Mouse (Mus musculus): Measurements from ENCODE around the gene Tcirg1. TPM values are rescaled to one million over a fixed set of nuclear protein-coding genes. Genes with fewer than 3 reads are reported as not detected.

Tcirg1 gene
- polyA plus RNA-seq, 1 experiment from 2014 or later: 52.9 TPM

GRCm38 (mm10) chr19:3846676-3847604 is 60.0 kb downstream of the Tcirg1 start:
- no peak overlapping the region for H3K4me3 ChIP-seq
- H3K9me3 ChIP-seq: no peaks in the 10 kb centered on the region
- no peak overlapping the region for H3K4me2 ChIP-seq (replicated peaks)
- WGBS: 81% methylated on average over 10 of the region's 10 CpGs
- no peak overlapping the region for H3K27ac ChIP-seq
- H3K9ac ChIP-seq: no peak overlapping the region
- ATAC-seq (ENCODE audit: low FRiP score, low read depth): no peak
- H3K27me3 ChIP-seq: peaks cover 4% of the 10 kb centered on the region; the same call in 1 of the 2 replicates
- H3K4me1 ChIP-seq: peaks cover 10% of the 10 kb centered on the region
- H3K36me3 ChIP-seq: no peaks in the 10 kb centered on the region

Other genes with a start within 250 kb of the Tcirg1 start
- gene Lrp5, start 220.6 kb downstream of the Tcirg1 start, polyA plus RNA-seq (2015; fragmentation: Nextera tagmentation; extraction: Ambion mirVana): 7.1 and 7.7 TPM in 2 replicates
- 50.3 and 54.4 TPM in 2 replicates for gene 1810055G02Rik, start 198.8 kb downstream of the Tcirg1 start, polyA plus RNA-seq (2015; fragmentation: Nextera tagmentation; extraction: Ambion mirVana)
- gene Kmt5b, start 139.7 kb downstream of the Tcirg1 start, polyA plus RNA-seq (2015; fragmentation: Nextera tagmentation; extraction: Ambion mirVana): 30.4 and 31.2 TPM in 2 replicates
- gene Chka, start 55.4 kb downstream of the Tcirg1 start, polyA plus RNA-seq (2015; fragmentation: Nextera tagmentation; extraction: Ambion mirVana): 46.0 and 47.8 TPM in 2 replicates
- 259 and 267 TPM in 2 replicates for gene Ndufs8, start 5.6 kb upstream of the Tcirg1 start, polyA plus RNA-seq (2015; fragmentation: Nextera tagmentation; extraction: Ambion mirVana)
- 1.1 and 1.3 TPM in 2 replicates for gene Aldh3b1, start 22.7 kb upstream of the Tcirg1 start, polyA plus RNA-seq (2015; fragmentation: Nextera tagmentation; extraction: Ambion mirVana)
- 14.2 and 15.0 TPM in 2 replicates for gene Unc93b1, start 28.1 kb upstream of the Tcirg1 start, polyA plus RNA-seq (2015; fragmentation: Nextera tagmentation; extraction: Ambion mirVana)
- 0.05 TPM in 1 of 2 replicates, not detected in the other for gene Aldh3b3, start 51.5 kb upstream of the Tcirg1 start, polyA plus RNA-seq (2015; fragmentation: Nextera tagmentation; extraction: Ambion mirVana)
- 7.8 and 9.3 TPM in 2 replicates for gene Aldh3b2, start 65.2 kb upstream of the Tcirg1 start, polyA plus RNA-seq (2015; fragmentation: Nextera tagmentation; extraction: Ambion mirVana)
- 4.6 and 6.8 TPM in 2 replicates for gene Acy3, start 79.4 kb upstream of the Tcirg1 start, polyA plus RNA-seq (2015; fragmentation: Nextera tagmentation; extraction: Ambion mirVana)
- not detected in 2 replicates for gene Tbx10, start 85.6 kb upstream of the Tcirg1 start, polyA plus RNA-seq (2015; fragmentation: Nextera tagmentation; extraction: Ambion mirVana)
- 32.9 and 34.2 TPM in 2 replicates for gene Nudt8, start 93.4 kb upstream of the Tcirg1 start, polyA plus RNA-seq (2015; fragmentation: Nextera tagmentation; extraction: Ambion mirVana)
- gene Gm49405, start 93.5 kb upstream of the Tcirg1 start, polyA plus RNA-seq (2015; fragmentation: Nextera tagmentation; extraction: Ambion mirVana): 4.5 and 4.7 TPM in 2 replicates
- gene Doc2g, start 96.2 kb upstream of the Tcirg1 start, polyA plus RNA-seq (2015; fragmentation: Nextera tagmentation; extraction: Ambion mirVana): 4.6 and 5.5 TPM in 2 replicates
- 188 and 199 TPM in 2 replicates for gene Ndufv1, start 105.7 kb upstream of the Tcirg1 start, polyA plus RNA-seq (2015; fragmentation: Nextera tagmentation; extraction: Ambion mirVana)
- 573 and 575 TPM in 2 replicates for gene Gstp1, start 130.9 kb upstream of the Tcirg1 start, polyA plus RNA-seq (2015; fragmentation: Nextera tagmentation; extraction: Ambion mirVana)
- gene Gstp2, start 138.9 kb upstream of the Tcirg1 start, polyA plus RNA-seq (2015; fragmentation: Nextera tagmentation; extraction: Ambion mirVana): 0.61 and 6.7 TPM in 2 replicates
- not detected in 2 replicates for gene Gstp3, start 152.4 kb upstream of the Tcirg1 start, polyA plus RNA-seq (2015; fragmentation: Nextera tagmentation; extraction: Ambion mirVana)
- not detected in 2 replicates for gene Cabp2, start 174.4 kb upstream of the Tcirg1 start, polyA plus RNA-seq (2015; fragmentation: Nextera tagmentation; extraction: Ambion mirVana)
- gene Cdk2ap2, start 190.0 kb upstream of the Tcirg1 start, polyA plus RNA-seq (2015; fragmentation: Nextera tagmentation; extraction: Ambion mirVana): 56.8 TPM in 2 replicates
- 6.6 and 7.3 TPM in 2 replicates for gene Pitpnm1, start 192.9 kb upstream of the Tcirg1 start, polyA plus RNA-seq (2015; fragmentation: Nextera tagmentation; extraction: Ambion mirVana)
- gene Aip, start 218.7 kb upstream of the Tcirg1 start, polyA plus RNA-seq (2015; fragmentation: Nextera tagmentation; extraction: Ambion mirVana): 98.5 and 105 TPM in 2 replicates
- gene Gpr152, start 232.7 kb upstream of the Tcirg1 start, polyA plus RNA-seq (2015; fragmentation: Nextera tagmentation; extraction: Ambion mirVana): not detected in 2 replicates
- 0.05 and 0.13 TPM in 2 replicates for gene Cabp4, start 236.9 kb upstream of the Tcirg1 start, polyA plus RNA-seq (2015; fragmentation: Nextera tagmentation; extraction: Ambion mirVana)
- 137 and 146 TPM in 2 replicates for gene Coro1b, start 241.5 kb upstream of the Tcirg1 start, polyA plus RNA-seq (2015; fragmentation: Nextera tagmentation; extraction: Ambion mirVana)
- 2.7 and 3.6 TPM in 2 replicates for gene Ptprcap, start 246.5 kb upstream of the Tcirg1 start, polyA plus RNA-seq (2015; fragmentation: Nextera tagmentation; extraction: Ambion mirVana)